Mouse (Mus musculus) naive thymus-derived CD4-positive, alpha-beta T cell, adult 5 months (primary cell): ENCODE data around the gene Naa16. TPM values are rescaled to one million over a fixed set of nuclear protein-coding genes. Genes with fewer than 3 reads are reported as not detected.

ENCODE experiments used
- polyA plus RNA-seq: library from polyadenylated mRNA; unstranded; fragments of 100-300 nt; shearing (Covaris generic); gene quantifications from one replicate; pipeline ENCODE4 v1.2.1, GENCODE M21; 2017

The Naa16 gene
- polyA plus RNA-seq, result 50.3 TPM

GRCm38 (mm10) chr14:79390265-79390926, at the start of gene Naa16:
TSS of gene Naa16 (minus strand) at chr14:79390778.

GRCm38 (mm10) chr14:79425979-79426729, 35.6 kb upstream of the Naa16 start, which contains the start of gene Kbtbd7:
TSS of gene Kbtbd7 (plus strand) at chr14:79426511.

DNA sequence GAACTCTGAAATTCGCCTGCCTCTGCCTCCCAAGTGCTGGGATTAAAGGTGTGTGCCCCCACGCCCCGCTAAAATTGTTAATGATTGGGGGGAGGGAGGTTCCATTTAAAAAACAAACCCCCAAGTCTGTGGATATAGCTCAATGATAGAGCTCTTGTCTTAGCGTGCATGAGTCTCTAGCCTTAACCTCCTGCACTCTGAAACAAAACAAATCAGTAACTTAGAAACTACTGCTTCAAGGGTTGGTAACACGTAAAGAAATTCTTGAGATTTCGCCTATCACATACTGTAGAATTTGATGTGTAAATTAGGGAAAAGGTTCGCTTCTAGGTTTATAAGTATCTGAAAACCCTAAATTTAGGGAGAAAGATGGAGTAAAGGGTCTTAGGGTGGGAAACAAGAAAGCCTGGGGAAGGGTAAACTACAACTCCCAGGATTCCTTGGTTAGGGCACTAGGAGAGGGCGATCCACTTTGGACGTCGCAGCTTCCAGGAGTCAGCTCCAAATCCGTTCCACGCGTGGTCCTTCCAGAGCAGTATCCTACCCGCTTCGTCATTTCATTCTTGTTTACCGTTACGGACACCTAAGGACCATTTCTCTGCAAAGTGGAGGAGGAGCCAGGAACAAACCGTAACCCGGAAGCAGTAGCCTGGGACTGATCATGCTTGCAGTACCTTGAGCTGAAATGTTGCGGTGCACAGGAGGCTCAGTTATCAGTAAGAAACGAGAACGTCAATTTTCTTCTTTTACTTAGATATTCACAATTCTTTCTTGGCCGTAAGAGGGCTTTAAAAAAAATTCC, 6.9 kb upstream of the Naa16 start, which contains the start of gene Mtrf1:
Gene Mtrf1, plus strand, starts transcription at position 452 of the 802 bp plus-strand sequence.

GRCm38 (mm10) chr14:79301466-79301875, 89.1 kb downstream of the Naa16 start, which contains the start of gene Rgcc:
TSS of gene Rgcc (minus strand) at chr14:79301645.

Other genes with a start within 250 kb of the Naa16 start
- not detected for gene Zfp957, start 143.4 kb downstream of the Naa16 start, polyA plus RNA-seq
- gene Rgcc, start 89.1 kb downstream of the Naa16 start, polyA plus RNA-seq, result 349 TPM
- gene Mtrf1, start 7.0 kb upstream of the Naa16 start, polyA plus RNA-seq, result 2.7 TPM
- gene Kbtbd7, start 35.7 kb upstream of the Naa16 start, polyA plus RNA-seq, result 2.6 TPM
- gene Kbtbd6, start 61.1 kb upstream of the Naa16 start, polyA plus RNA-seq, result 0.20 TPM
- 494 TPM for gene Elf1, start 90.4 kb upstream of the Naa16 start, polyA plus RNA-seq
- 43.5 TPM for gene Wbp4, start 90.7 kb upstream of the Naa16 start, polyA plus RNA-seq
- gene Sugt1, start 196.9 kb upstream of the Naa16 start, polyA plus RNA-seq, result 136 TPM